Mouse (Mus musculus): Measurements from ENCODE around the gene P2ry10. TPM values are rescaled to one million over a fixed set of nuclear protein-coding genes. Genes with fewer than 3 reads are reported as not detected.

P2ry10 gene
- total and polyA plus RNA-seq, 2 experiments from 2014 or later: 0.60 TPM; not detected in 1

DNA sequence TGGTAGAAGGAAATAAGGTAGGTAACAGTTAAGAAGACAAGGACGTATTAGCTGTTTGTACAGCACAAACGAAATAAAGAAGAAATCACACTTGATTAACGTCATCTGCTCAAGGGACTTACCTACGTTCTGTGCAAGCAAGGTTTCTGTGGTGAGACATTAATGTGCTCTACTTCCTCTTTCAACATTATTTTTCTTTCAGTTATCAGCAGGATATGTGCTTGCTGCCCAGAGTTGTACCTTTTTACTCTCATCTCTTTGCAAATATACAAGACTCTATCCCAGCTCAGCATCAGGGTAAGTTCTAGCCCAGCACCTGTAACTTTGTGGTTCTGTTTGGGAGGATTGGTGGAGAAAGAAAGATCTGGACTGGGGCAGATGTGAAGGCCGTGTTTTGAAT lies 839 bp downstream of the P2ry10 start:
- 85% methylated on average over 5 of the region's 5 CpGs for WGBS
- H3K4me3 ChIP-seq (ENCODE audit: low read depth, low read length): no peak overlapping the region
- no peak for ATAC-seq (ENCODE audit: low FRiP score)

GRCm38 (mm10) chrX:107089930-107090329 lies 1.6 kb downstream of the P2ry10 start:
- ATAC-seq (ENCODE audit: low FRiP score) (no peak), DNase-seq (ENCODE audit: low spot score) (no peak)
- WGBS: 73% methylated on average over 1 of the region's 1 CpGs
- H3K4me1 ChIP-seq (ENCODE audit: insufficient read depth, low read length): no peaks in the 10 kb centered on the region
- no peak overlapping the region for H3K27ac ChIP-seq (ENCODE audit: low read depth, low read length)
- no peak overlapping the region for H3K4me3 ChIP-seq (ENCODE audit: low read depth, low read length)
- no peaks in the 10 kb centered on the region for H3K27me3 ChIP-seq (ENCODE audit: insufficient read depth, low read length)
- no peaks in the 10 kb centered on the region for H3K36me3 ChIP-seq (ENCODE audit: insufficient read depth, low read length)
- H3K9ac ChIP-seq (replicated peaks; ENCODE audit: low read length, poor library complexity, severe bottlenecking): no peak overlapping the region
- no peak overlapping the region for H3K4me2 ChIP-seq (ENCODE audit: low read depth, low read length, poor library complexity, severe bottlenecking)
- TF ChIP-seq CTCF (IDR thresholded peaks at IDR 0.05): no peak
- H3K9me3 ChIP-seq (ENCODE audit: low read length): no peaks in the 10 kb centered on the region

More for the DNA sequence above, 839 bp downstream of the P2ry10 start:
- Histone ChIP-seq H3K4me2 (ENCODE audit: low read depth, low read length, poor library complexity, severe bottlenecking) (no peak overlapping the region), H3K9ac (replicated peaks; ENCODE audit: low read length, poor library complexity, severe bottlenecking) (no peak overlapping the region), H3K9me3 (ENCODE audit: low read length) (no peaks in the 10 kb centered on the region), H3K36me3 (ENCODE audit: insufficient read depth, low read length) (no peaks in the 10 kb centered on the region), H3K4me1 (ENCODE audit: insufficient read depth, low read length) (no peaks in the 10 kb centered on the region), H3K27me3 (ENCODE audit: insufficient read depth, low read length) (no peaks in the 10 kb centered on the region), H3K27ac (ENCODE audit: low read depth, low read length) (no peak overlapping the region)
- no peak for TF ChIP-seq CTCF (IDR thresholded peaks at IDR 0.05)
- no peak for DNase-seq (ENCODE audit: low spot score)

DNA sequence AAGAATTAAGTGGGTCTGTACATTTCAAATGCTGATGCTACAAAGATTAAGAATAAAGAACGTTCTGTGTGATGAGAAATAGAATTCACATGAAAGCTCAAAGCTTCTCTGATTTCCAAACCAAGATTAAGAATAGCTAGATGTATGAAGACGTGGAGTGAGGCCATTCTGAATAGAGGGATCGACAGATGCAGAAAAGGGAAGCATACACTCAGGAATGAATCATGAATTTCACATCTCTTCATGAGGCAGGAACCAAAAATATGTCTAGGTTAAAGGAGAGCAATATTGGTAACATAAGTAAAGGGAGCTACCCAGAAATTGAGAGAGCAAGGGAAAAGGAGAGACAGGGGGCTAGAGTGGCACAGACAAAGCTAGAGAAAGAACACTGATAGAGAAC lies 7.3 kb downstream of the P2ry10 start:
- WGBS: 62% methylated on average over 3 of the region's 3 CpGs
- no peak for ATAC-seq (ENCODE audit: low FRiP score)
- no peaks in the 10 kb centered on the region for H3K36me3 ChIP-seq (ENCODE audit: insufficient read depth, low read length)
- H3K27me3 ChIP-seq (ENCODE audit: insufficient read depth, low read length): no peaks in the 10 kb centered on the region
- H3K9ac ChIP-seq (replicated peaks; ENCODE audit: low read length, poor library complexity, severe bottlenecking): no peak overlapping the region
- no peak overlapping the region for H3K4me3 ChIP-seq (ENCODE audit: low read depth, low read length)
- DNase-seq (ENCODE audit: low spot score): no peak
- no peak overlapping the region for H3K4me2 ChIP-seq (ENCODE audit: low read depth, low read length, poor library complexity, severe bottlenecking)
- TF ChIP-seq CTCF (IDR thresholded peaks at IDR 0.05): no peak
- H3K9me3 ChIP-seq (ENCODE audit: low read length): no peaks in the 10 kb centered on the region
- H3K27ac ChIP-seq (ENCODE audit: low read depth, low read length): no peak overlapping the region
- H3K4me1 ChIP-seq (ENCODE audit: insufficient read depth, low read length): no peaks in the 10 kb centered on the region

DNA sequence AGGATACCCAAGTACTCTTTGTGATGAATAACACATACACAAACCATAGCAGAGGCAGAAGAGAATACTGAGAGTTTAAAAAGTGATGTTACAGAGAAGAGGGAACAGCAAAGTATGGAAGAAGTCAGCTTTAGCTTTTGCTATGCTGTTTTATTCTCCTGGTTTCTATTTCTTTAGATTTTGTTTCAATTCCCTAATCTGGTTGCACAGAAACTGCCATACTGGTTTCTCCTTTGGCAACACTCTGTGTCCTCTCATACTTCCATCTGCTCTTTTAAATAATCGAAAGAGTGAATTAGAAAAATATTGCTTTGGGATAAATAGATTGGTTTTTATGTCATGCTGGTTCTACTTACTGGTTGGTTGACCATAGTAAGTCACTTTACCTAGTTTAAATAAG lies 28.0 kb downstream of the P2ry10 start:
- no peaks in the 10 kb centered on the region for H3K27me3 ChIP-seq (ENCODE audit: insufficient read depth, low read length)
- no peaks in the 10 kb centered on the region for H3K9me3 ChIP-seq (ENCODE audit: low read length)
- no peaks in the 10 kb centered on the region for H3K4me1 ChIP-seq (ENCODE audit: insufficient read depth, low read length)
- H3K4me2 ChIP-seq (ENCODE audit: low read depth, low read length, poor library complexity, severe bottlenecking): no peak overlapping the region
- H3K27ac ChIP-seq (ENCODE audit: low read depth, low read length): no peak overlapping the region
- no peak for TF ChIP-seq CTCF (IDR thresholded peaks at IDR 0.05)
- 88% methylated on average over 1 of the region's 1 CpGs for WGBS
- no peaks in the 10 kb centered on the region for H3K36me3 ChIP-seq (ENCODE audit: insufficient read depth, low read length)
- no peak for DNase-seq (ENCODE audit: low spot score)
- no peak for ATAC-seq (ENCODE audit: low FRiP score)
- no peak overlapping the region for H3K9ac ChIP-seq (replicated peaks; ENCODE audit: low read length, poor library complexity, severe bottlenecking)
- H3K4me3 ChIP-seq (ENCODE audit: low read depth, low read length): no peak overlapping the region

- no peaks in the 10 kb centered on the region for H3K27me3 ChIP-seq (ENCODE audit: insufficient read depth, low read length)
- TF ChIP-seq CTCF (IDR thresholded peaks at IDR 0.05): no peak
- DNase-seq (ENCODE audit: low spot score) (no peak), ATAC-seq (ENCODE audit: low FRiP score) (no peak)
- H3K9ac ChIP-seq (replicated peaks; ENCODE audit: low read length, poor library complexity, severe bottlenecking): no peak overlapping the region
- H3K4me2 ChIP-seq (ENCODE audit: low read depth, low read length, poor library complexity, severe bottlenecking): no peak overlapping the region
- no peaks in the 10 kb centered on the region for H3K9me3 ChIP-seq (ENCODE audit: low read length)
- no peak overlapping the region for H3K27ac ChIP-seq (ENCODE audit: low read depth, low read length)
- H3K4me1 ChIP-seq (ENCODE audit: insufficient read depth, low read length): no peaks in the 10 kb centered on the region
- no peaks in the 10 kb centered on the region for H3K36me3 ChIP-seq (ENCODE audit: insufficient read depth, low read length)
- 86% methylated on average over 1 of the region's 1 CpGs for WGBS
- no peak overlapping the region for H3K4me3 ChIP-seq (ENCODE audit: low read depth, low read length)
Measured at GRCm38 (mm10) chrX:107116987-107117386, 28.7 kb downstream of the P2ry10 start.

DNA sequence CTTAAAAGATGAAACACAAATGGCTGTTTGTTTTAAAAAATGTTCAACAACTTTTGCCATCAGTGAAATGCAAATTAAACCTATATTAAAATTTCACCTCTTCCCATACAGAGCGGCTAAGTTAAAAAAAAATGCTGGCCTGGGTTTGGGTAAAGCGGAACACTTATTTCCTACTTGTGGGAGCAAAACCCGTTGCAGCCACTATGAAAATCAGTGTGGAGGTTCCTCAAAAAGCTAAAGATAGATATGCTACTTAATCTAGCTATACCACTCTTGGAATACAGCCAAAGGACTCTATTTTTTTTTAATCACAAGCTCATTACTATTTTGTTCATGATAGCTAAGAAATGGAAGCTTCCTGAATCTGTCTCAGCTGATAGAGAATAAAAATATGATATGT lies 54.9 kb downstream of the P2ry10 start:
- ATAC-seq (ENCODE audit: low FRiP score) (no peak), DNase-seq (ENCODE audit: low spot score) (no peak)
- no peak for TF ChIP-seq CTCF (IDR thresholded peaks at IDR 0.05)
- H3K9ac ChIP-seq (replicated peaks; ENCODE audit: low read length, poor library complexity, severe bottlenecking): no peak overlapping the region
- H3K27ac ChIP-seq (ENCODE audit: low read depth, low read length): no peak overlapping the region
- no peaks in the 10 kb centered on the region for H3K36me3 ChIP-seq (ENCODE audit: insufficient read depth, low read length)
- H3K4me1 ChIP-seq (ENCODE audit: insufficient read depth, low read length): no peaks in the 10 kb centered on the region
- WGBS: 81% methylated on average over 3 of the region's 3 CpGs
- H3K4me3 ChIP-seq (ENCODE audit: low read depth, low read length): no peak overlapping the region
- H3K27me3 ChIP-seq (ENCODE audit: insufficient read depth, low read length): no peaks in the 10 kb centered on the region
- H3K4me2 ChIP-seq (ENCODE audit: low read depth, low read length, poor library complexity, severe bottlenecking): no peak overlapping the region
- H3K9me3 ChIP-seq (ENCODE audit: low read length): no peaks in the 10 kb centered on the region
